Mouse (Mus musculus): ENCODE measurements around the gene Apol6.

- TF ChIP-seq CTCF (IDR thresholded peaks at IDR 0.05; ENCODE audit: control insufficient read depth, insufficient read depth, low read length) (no peak), POLR2A (IDR thresholded peaks at IDR 0.05; ENCODE audit: borderline replicate concordance, control insufficient read depth, low read depth, low read length) (no peak)
These were observed 17.4 kb upstream of the Apol6 start for GRCm38 (mm10) chr15:77027117-77027516.
